Mouse (Mus musculus) small intestine, adult 2 months (tissue): ENCODE results near the gene Usp42. TPM values are rescaled to one million over a fixed set of nuclear protein-coding genes. Genes with fewer than 3 reads are reported as not detected.
A peak's percentile ranks its signal among the peaks of the same experiment; 100 is the strongest.

Source experiments
- H3K27ac ChIP-seq: fragments of 200-500 bp; 2 replicates; pipeline ENCODE4 v1.5.1; 2012; ENCODE audit warnings: low read depth, low read length, control low read depth, inconsistent platforms; ENCODE audit not compliant: insufficient read depth
- H3K27me3 ChIP-seq: fragments of 200-500 bp; 2 replicates; pipeline ENCODE4 v1.6.1; 2012; ENCODE audit warnings: mild to moderate bottlenecking, moderate library complexity, low read length, inconsistent platforms; ENCODE audit not compliant: control insufficient read depth, insufficient read depth
- H3K36me3 ChIP-seq: fragments of 200-500 bp; 2 replicates; pipeline ENCODE4 v1.6.1; 2012; ENCODE audit warnings: mild to moderate bottlenecking, low read length, control low read depth, inconsistent platforms; ENCODE audit not compliant: control insufficient read depth, insufficient read depth
- H3K4me1 ChIP-seq: fragments of 200-500 bp; 2 replicates; pipeline ENCODE4 v1.6.1; 2012; ENCODE audit warnings: low read length, inconsistent platforms, mixed read lengths; ENCODE audit not compliant: control insufficient read depth, insufficient read depth, insufficient read length
- H3K4me3 ChIP-seq: fragments of 200-500 bp; 2 replicates; pipeline ENCODE4 v1.5.1; 2012; ENCODE audit warnings: low read depth, mild to moderate bottlenecking, control low read depth, inconsistent platforms, low read length, moderate library complexity
- CTCF ChIP-seq: fragments of 200-500 bp; IDR thresholded peaks from 2 replicates; pipeline ENCODE4 v1.5.1; 2012; ENCODE audit warnings: low read depth, mild to moderate bottlenecking, control low read depth, inconsistent platforms, low read length, moderate library complexity, mixed read lengths; ENCODE audit not compliant: insufficient replicate concordance, insufficient read length; ENCODE audit errors: extremely low read depth
- POLR2A ChIP-seq: fragments of 200-500 bp; IDR thresholded peaks from 2 replicates; pipeline ENCODE4 v1.6.1; 2012; ENCODE audit warnings: low read depth, mild to moderate bottlenecking, control low read depth, inconsistent platforms, low read length, moderate library complexity
- WGBS: fragments of 180-500 bp; shearing (Covaris S2); methylation state at CpG from one replicate; pipeline ENCODE4 v1.1.7; 2018; 5-methylcytosine and 5-hydroxymethylcytosine counted together
- polyA plus RNA-seq: library from polyadenylated mRNA; depleted of rRNA; stranded (reverse); fragments of >200 nt; gene quantifications from 2 replicates; pipeline ENCODE4 v1.2.3, GENCODE M21; 2012

The Usp42 gene
- polyA plus RNA-seq, 1 experiment: 8.2 TPM

GRCm38 (mm10) chr5:143676218-143676985 lies 55.7 kb downstream of the Usp42 start:
- no peaks in the 10 kb centered on the region for H3K27me3 ChIP-seq
- no peak overlapping the region for H3K27ac ChIP-seq

GRCm38 (mm10) chr5:143674576-143674975 lies 57.5 kb downstream of the Usp42 start:
- H3K4me3 ChIP-seq: no peak overlapping the region
- no peak for TF ChIP-seq CTCF
- TF ChIP-seq POLR2A: no peak
- 72% methylated on average over 5 of the region's 5 CpGs for WGBS

More at GRCm38 (mm10) chr5:143676218-143676985, 55.7 kb downstream of the Usp42 start:
- WGBS: 54% methylated on average over 5 of the region's 5 CpGs
- Histone ChIP-seq H3K4me1 (peaks cover 5% of the 10 kb centered on the region; the same call in 1 of the 2 replicates), H3K4me3 (no peak overlapping the region), H3K36me3 (no peaks in the 10 kb centered on the region)
- TF ChIP-seq POLR2A (no peak), CTCF (no peak)

GRCm38 (mm10) chr5:143670740-143671415 lies 61.2 kb downstream of the Usp42 start:
- 80% methylated on average over 6 of the region's 6 CpGs for WGBS
- TF ChIP-seq CTCF: no peak
- Histone ChIP-seq H3K36me3 (no peaks in the 10 kb centered on the region), H3K4me1 (no peaks in the 10 kb centered on the region), H3K27me3 (no peaks in the 10 kb centered on the region), H3K27ac (no peak overlapping the region), H3K4me3 (no peak overlapping the region)

More at GRCm38 (mm10) chr5:143674576-143674975, 57.5 kb downstream of the Usp42 start:
- Histone ChIP-seq H3K27ac (no peak overlapping the region), H3K27me3 (no peaks in the 10 kb centered on the region), H3K4me1 (peaks cover 2% of the 10 kb centered on the region; the same call in 1 of the 2 replicates), H3K36me3 (no peaks in the 10 kb centered on the region)

- no peaks in the 10 kb centered on the region for H3K36me3 ChIP-seq
- H3K27ac ChIP-seq: no peak overlapping the region
- WGBS: 48% methylated on average over 2 of the region's 2 CpGs
- peaks cover 2% of the 10 kb centered on the region; the same call in 1 of the 2 replicates for H3K4me1 ChIP-seq
- TF ChIP-seq CTCF (no peak), POLR2A (no peak)
- H3K27me3 ChIP-seq: no peaks in the 10 kb centered on the region
- H3K4me3 ChIP-seq: no peak overlapping the region
Measured at GRCm38 (mm10) chr5:143669839-143670238, 62.2 kb downstream of the Usp42 start.

- no peaks in the 10 kb centered on the region for H3K36me3 ChIP-seq
- no peak overlapping the region for H3K27ac ChIP-seq
- WGBS: 56% methylated on average over 2 of the region's 2 CpGs
- no peaks in the 10 kb centered on the region for H3K27me3 ChIP-seq
- H3K4me3 ChIP-seq: no peak overlapping the region
- peak; percentile 34; the same call in 1 of the 2 replicates for TF ChIP-seq CTCF
- no peak for TF ChIP-seq POLR2A
- peaks cover 2% of the 10 kb centered on the region; the same call in 1 of the 2 replicates for H3K4me1 ChIP-seq
Measured at GRCm38 (mm10) chr5:143669393-143669792, 62.7 kb downstream of the Usp42 start.

GRCm38 (mm10) chr5:143668884-143669283 lies 63.2 kb downstream of the Usp42 start:
- WGBS: 77% methylated on average over 2 of the region's 2 CpGs

GRCm38 (mm10) chr5:143666015-143666414 lies 66.1 kb downstream of the Usp42 start:
- 94% methylated on average over 1 of the region's 1 CpGs for WGBS
- H3K4me3 ChIP-seq: no peak overlapping the region
- H3K4me1 ChIP-seq: peaks cover 2% of the 10 kb centered on the region; the same call in 1 of the 2 replicates
- TF ChIP-seq CTCF (no peak), POLR2A (no peak)
- H3K36me3 ChIP-seq: no peaks in the 10 kb centered on the region
- H3K27me3 ChIP-seq: no peaks in the 10 kb centered on the region
- H3K27ac ChIP-seq: no peak overlapping the region

More at GRCm38 (mm10) chr5:143668884-143669283, 63.2 kb downstream of the Usp42 start:
- H3K4me3 ChIP-seq: no peak overlapping the region
- TF ChIP-seq CTCF (no peak), POLR2A (no peak)
- no peak overlapping the region for H3K27ac ChIP-seq
- H3K4me1 ChIP-seq: peaks cover 2% of the 10 kb centered on the region; the same call in 1 of the 2 replicates
- no peaks in the 10 kb centered on the region for H3K27me3 ChIP-seq
- no peaks in the 10 kb centered on the region for H3K36me3 ChIP-seq
